Mouse (Mus musculus) heart, embryonic 14.5 days (tissue): ENCODE data around the gene Sycn. TPM values are rescaled to one million over a fixed set of nuclear protein-coding genes. Genes with fewer than 3 reads are reported as not detected.

ENCODE experiments used
- ATAC-seq: fragments of 200-750 bp; cut with Nextera tagmentation; 2 replicates; pipeline ENCODE4 v1.8.0; 2017; ENCODE audit warnings: low read depth, moderate TSS enrichment; ENCODE audit not compliant: insufficient number of reproducible peaks, insufficient read depth, low FRiP score
- H3K27ac ChIP-seq, 2 experiments: fragments of 200-500 bp in 1 of 2; fragments of 300-500 bp in 1 of 2; sonication (generic) in 1 of 2; replicated peaks in 1 of 2; 2 replicates each; pipeline ENCODE4 v1.5.1; 2012 to 2014; ENCODE audit warnings: low read depth in 2 of 2, low read length in 2 of 2, control low read depth in 1 of 2, mild to moderate bottlenecking in 1 of 2, mixed read lengths in 1 of 2; ENCODE audit not compliant: control insufficient read depth in 1 of 2, insufficient read depth in 1 of 2
- H3K27me3 ChIP-seq: fragments of 300-500 bp; sonication (generic); 2 replicates; pipeline ENCODE4 v1.6.1; 2014; ENCODE audit warnings: mild to moderate bottlenecking, low read length, control low read depth; ENCODE audit not compliant: control insufficient read depth, insufficient read depth
- H3K36me3 ChIP-seq: fragments of 300-500 bp; sonication (generic); 2 replicates; pipeline ENCODE4 v1.6.1; 2014; ENCODE audit warnings: mild to moderate bottlenecking, control low read depth, low read length, mixed read lengths; ENCODE audit not compliant: control insufficient read depth, insufficient read depth
- H3K4me1 ChIP-seq, 2 experiments: fragments of 200-500 bp in 1 of 2; fragments of 300-500 bp in 1 of 2; sonication (generic) in 1 of 2; 2 replicates each; pipeline ENCODE4 v1.6.1; 2012 to 2014; ENCODE audit warnings: low read length in 2 of 2, control low read depth in 1 of 2, mixed read lengths in 1 of 2; ENCODE audit not compliant: control insufficient read depth in 2 of 2, insufficient read depth in 2 of 2
- H3K4me2 ChIP-seq: fragments of 300-500 bp; sonication (generic); 2 replicates; pipeline ENCODE4 v1.6.1; 2014; ENCODE audit warnings: mild to moderate bottlenecking, low read length
- H3K4me3 ChIP-seq, 2 experiments: fragments of 200-500 bp in 1 of 2; fragments of 300-500 bp in 1 of 2; sonication (generic) in 1 of 2; 2 replicates each; pipeline ENCODE4 v1.5.1; 2012 to 2014; ENCODE audit warnings: low read length in 2 of 2, mild to moderate bottlenecking in 2 of 2, control low read depth in 1 of 2, low read depth in 1 of 2, moderate library complexity in 1 of 2; ENCODE audit not compliant: control insufficient read depth in 1 of 2, insufficient read depth in 1 of 2
- H3K9ac ChIP-seq: fragments of 300-500 bp; sonication (generic); 2 replicates; pipeline ENCODE4 v1.6.1; 2014; ENCODE audit warnings: mild to moderate bottlenecking, low read length
- H3K9me3 ChIP-seq: fragments of 300-500 bp; sonication (generic); 2 replicates; pipeline ENCODE4 v1.6.1; 2016; ENCODE audit warnings: low read length, control low read depth; ENCODE audit not compliant: control insufficient read depth
- WGBS: fragments of 180-500 bp; shearing (Covaris S2); extraction: QIAGEN DNeasy Blood & Tissue Kit; methylation state at CpG from one replicate; pipeline ENCODE4 v1.1.7; 2014; 5-methylcytosine and 5-hydroxymethylcytosine counted together
- polyA plus RNA-seq: library from polyadenylated mRNA; unstranded; fragments of >200 nt; fragmentation: Nextera tagmentation; extraction: Ambion mirVana; gene quantifications from 2 replicates; pipeline ENCODE4 v1.2.1, GENCODE M21; 2014

The Sycn gene
- polyA plus RNA-seq, 1 experiment from 2014 or later = not detected

DNA sequence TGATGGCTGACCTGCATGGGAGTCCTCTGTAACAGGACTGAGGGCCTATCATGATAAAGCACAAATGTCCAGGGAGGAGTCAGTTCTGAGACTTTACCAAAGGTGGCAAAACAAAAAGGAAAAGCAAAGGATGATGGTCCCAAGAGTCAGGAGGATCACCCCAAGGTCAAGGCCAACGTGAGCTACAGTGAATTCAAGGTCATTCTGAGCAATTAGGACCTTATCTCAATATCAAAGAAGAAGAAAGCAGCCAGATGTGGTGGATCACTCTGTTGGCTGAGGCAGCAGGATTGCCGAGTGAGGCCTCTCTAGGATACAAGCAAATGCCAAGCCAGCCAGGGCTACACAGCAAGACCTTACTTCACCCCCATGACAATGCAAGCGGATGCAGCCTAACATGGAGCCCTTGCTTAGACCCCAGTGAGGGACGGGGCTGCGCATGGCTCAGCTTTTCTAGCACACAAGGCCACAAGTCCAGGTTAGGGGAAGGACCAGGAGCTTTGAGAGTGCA lies 37.9 kb downstream of the Sycn start:
- no peak for ATAC-seq
- WGBS = 63% methylated on average over 5 of the region's 5 CpGs
- H3K36me3 ChIP-seq = no peaks in the 10 kb centered on the region
- H3K4me1 ChIP-seq = peaks cover 36 to 53% of the 10 kb centered on the region in 2 experiments
- H3K9me3 ChIP-seq = no peaks in the 10 kb centered on the region
- H3K4me2 ChIP-seq = no peak overlapping the region
- H3K9ac ChIP-seq = no peak overlapping the region
- no peak overlapping the region for H3K4me3 ChIP-seq
- H3K27me3 ChIP-seq = no peaks in the 10 kb centered on the region
- peak overlapping the region in 1 of 2 experiments; percentile 34; a peak in 3 of 4 replicates for H3K27ac ChIP-seq

DNA sequence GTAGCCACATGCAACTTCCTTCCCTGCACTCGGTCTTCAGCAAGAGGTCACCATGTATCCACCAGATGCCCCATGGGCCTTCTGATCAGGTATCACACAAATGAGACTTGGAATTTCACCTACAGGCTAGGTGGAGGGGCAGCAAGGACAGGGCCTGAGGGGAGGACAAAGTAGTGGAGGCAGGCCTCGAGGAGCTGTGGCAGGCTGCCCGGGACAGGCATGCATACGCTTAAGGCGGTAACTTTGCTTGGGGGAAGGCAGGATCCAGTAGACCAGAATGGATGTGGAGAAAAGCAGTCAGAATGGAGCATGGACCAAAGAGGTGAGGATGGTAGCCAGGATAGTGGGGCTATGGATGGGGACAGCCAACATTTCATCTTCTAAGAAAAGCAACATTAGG lies 39.1 kb downstream of the Sycn start:
- H3K27me3 ChIP-seq = no peaks in the 10 kb centered on the region
- H3K9ac ChIP-seq = no peak overlapping the region
- no peak overlapping the region for H3K27ac ChIP-seq
- no peaks in the 10 kb centered on the region for H3K36me3 ChIP-seq
- no peaks in the 10 kb centered on the region for H3K9me3 ChIP-seq
- no peak overlapping the region for H3K4me3 ChIP-seq
- H3K4me1 ChIP-seq = peaks cover 46 to 63% of the 10 kb centered on the region in 2 experiments
- 68% methylated on average over 5 of the region's 5 CpGs for WGBS
- ATAC-seq = no peak
- no peak overlapping the region for H3K4me2 ChIP-seq

DNA sequence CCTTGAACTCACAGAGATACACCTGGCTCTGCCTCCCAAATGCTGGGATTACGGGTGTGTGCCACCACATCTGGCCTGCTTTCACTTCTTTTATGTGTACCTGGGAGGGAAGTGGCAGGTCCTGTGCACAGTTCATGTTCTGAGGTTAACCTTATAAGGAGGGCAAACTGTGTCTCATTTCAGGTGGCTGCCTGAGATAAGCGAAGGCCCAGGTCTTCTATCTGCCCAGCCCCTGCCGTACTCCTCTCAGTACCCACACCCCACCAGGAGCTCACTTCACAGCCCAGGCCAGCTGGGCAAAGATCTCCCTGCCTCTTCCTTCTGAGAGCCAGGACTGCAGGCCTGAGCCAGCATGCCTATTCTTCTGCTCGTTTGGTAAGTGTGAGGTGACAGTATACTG lies 41.0 kb downstream of the Sycn start:
- Histone ChIP-seq H3K36me3 (no peaks in the 10 kb centered on the region), H3K27me3 (no peaks in the 10 kb centered on the region), H3K9me3 (no peaks in the 10 kb centered on the region), H3K9ac (no peak overlapping the region), H3K4me2 (no peak overlapping the region), H3K27ac (no peak overlapping the region), H3K4me1 (peaks cover 48 to 75% of the 10 kb centered on the region in 2 experiments), H3K4me3 (no peak overlapping the region)
- ATAC-seq = no peak
- 73% methylated on average over 4 of the region's 4 CpGs for whole genome bisulfite sequencing

DNA sequence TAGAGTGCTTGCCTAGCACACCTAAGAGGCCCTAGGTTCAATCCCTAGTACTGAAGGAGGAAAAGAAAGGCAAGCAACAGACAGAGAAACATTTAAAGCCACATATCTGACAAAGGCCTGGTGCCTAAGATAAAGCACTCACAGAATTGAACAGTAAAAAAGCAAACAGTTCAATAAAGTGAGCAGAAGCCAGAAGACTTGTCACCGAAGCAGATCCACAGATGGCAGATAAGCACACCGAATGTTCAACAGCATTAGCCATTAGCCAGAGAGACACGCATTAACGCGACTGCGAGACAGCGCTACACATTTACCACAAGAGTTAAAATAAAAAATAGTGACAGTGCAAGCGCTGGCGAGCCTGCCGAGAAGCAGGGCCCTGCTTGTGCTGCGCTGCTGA lies 42.2 kb downstream of the Sycn start:
- no peaks in the 10 kb centered on the region for H3K27me3 ChIP-seq
- peaks cover 48 to 75% of the 10 kb centered on the region in 2 experiments for H3K4me1 ChIP-seq
- no peak for ATAC-seq
- WGBS = 79% methylated on average over 11 of the region's 11 CpGs
- H3K9ac ChIP-seq = no peak overlapping the region
- H3K9me3 ChIP-seq = no peaks in the 10 kb centered on the region
- no peak overlapping the region for H3K27ac ChIP-seq
- H3K4me2 ChIP-seq = no peak overlapping the region
- no peaks in the 10 kb centered on the region for H3K36me3 ChIP-seq
- H3K4me3 ChIP-seq = no peak overlapping the region

DNA sequence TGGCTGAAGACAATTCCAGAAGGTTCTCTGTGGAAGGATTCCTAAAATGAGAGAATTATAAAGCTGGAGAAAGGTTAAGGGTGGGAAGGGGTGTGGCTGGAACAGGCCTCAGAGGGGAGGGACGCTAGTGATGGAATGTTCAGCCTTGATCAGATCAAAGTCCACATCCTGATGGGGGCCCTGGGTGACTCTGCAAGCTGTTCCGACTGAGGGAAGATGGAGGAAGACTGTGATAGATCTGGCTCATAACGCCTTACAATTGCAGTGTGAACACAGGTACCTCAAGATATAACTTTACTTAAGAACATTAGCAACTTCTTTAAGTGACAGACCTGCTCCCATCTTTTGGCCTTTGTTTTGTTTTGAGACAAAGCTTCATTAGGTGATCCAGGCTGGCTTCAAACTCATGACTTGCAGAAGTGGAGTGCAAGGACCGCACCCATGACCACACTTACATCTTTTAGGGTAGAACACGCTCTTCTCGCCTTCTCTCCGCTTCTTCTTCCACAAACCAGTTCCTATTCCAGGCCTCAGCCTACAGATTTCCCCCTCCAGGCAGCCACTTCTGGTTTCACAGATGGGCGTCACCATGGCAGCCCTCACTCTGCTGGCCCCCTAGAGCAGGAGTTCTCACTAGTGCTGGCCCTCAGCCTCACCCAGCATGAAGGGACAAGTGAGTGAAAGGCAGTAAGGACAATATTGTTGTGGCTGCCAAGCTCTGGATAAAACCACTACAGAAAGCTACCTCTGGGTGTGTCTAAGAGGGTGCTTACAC lies 43.1 kb downstream of the Sycn start:
- no peaks in the 10 kb centered on the region for H3K9me3 ChIP-seq
- WGBS = 72% methylated on average over 8 of the region's 8 CpGs
- no peak overlapping the region for H3K9ac ChIP-seq
- no peaks in the 10 kb centered on the region for H3K36me3 ChIP-seq
- H3K27ac ChIP-seq = peak overlapping the region in 1 of 2 experiments; percentile 41; a peak in 1 of 4 replicates
- ATAC-seq = no peak
- no peak overlapping the region for H3K4me2 ChIP-seq
- peaks cover 46 to 74% of the 10 kb centered on the region in 2 experiments for H3K4me1 ChIP-seq
- no peak overlapping the region for H3K4me3 ChIP-seq
- H3K27me3 ChIP-seq = no peaks in the 10 kb centered on the region

DNA sequence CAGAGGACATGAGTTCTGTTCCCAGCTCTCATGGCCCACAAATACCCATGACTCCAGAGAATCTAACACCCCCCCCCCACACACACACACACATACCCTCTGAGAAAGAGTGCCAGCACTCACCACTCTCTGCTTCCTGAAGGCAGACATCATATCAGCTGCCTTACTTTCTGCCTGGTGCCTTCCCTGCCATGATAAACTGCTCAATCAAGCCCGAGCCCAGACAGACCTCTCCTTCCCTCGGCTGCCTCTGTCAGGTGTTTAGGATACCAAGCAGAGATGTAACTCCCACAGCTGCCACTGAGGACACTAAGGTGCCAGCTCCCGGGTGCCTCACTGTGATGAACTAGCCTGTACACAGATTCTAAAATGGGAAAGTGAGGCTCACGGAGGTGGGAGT lies 43.8 kb downstream of the Sycn start:
- Histone ChIP-seq H3K27me3 (no peaks in the 10 kb centered on the region), H3K4me3 (no peak overlapping the region), H3K9me3 (no peaks in the 10 kb centered on the region), H3K9ac (peak overlapping the region; percentile 25; the same call in 1 of the 2 replicates), H3K36me3 (no peaks in the 10 kb centered on the region), H3K4me2 (no peak overlapping the region), H3K27ac (peak overlapping the region; percentile 8 to 41; a peak in 2 of 4 replicates), H3K4me1 (peaks cover 45 to 67% of the 10 kb centered on the region in 2 experiments)
- 21% methylated on average over 4 of the region's 4 CpGs for WGBS
- ATAC-seq = no peak

DNA sequence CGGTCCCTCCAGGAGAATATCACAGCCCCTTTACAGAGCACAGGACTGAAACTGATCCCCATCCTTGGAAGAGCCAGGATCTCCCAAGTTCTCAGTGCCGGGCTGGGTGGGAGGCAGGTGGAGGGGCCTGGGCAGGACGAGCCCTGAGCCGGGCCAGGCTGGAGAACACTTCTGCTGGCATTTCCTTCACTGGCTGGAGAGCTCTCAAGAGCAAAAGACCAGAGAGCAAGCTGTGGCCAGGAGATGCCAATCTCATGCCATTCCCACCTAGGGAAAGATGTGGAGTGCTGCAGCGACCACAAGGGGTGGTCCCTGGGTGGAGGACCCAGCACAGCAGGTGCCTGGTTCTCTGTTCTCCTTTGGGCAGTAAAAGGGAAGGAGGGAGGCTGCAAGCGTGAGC lies 44.3 kb downstream of the Sycn start:
- no peak overlapping the region for H3K4me2 ChIP-seq
- no peaks in the 10 kb centered on the region for H3K27me3 ChIP-seq
- no peaks in the 10 kb centered on the region for H3K9me3 ChIP-seq
- H3K4me1 ChIP-seq = peaks cover 40 to 61% of the 10 kb centered on the region in 2 experiments
- peak overlapping the region; percentile 25; the same call in 1 of the 2 replicates for H3K9ac ChIP-seq
- no peaks in the 10 kb centered on the region for H3K36me3 ChIP-seq
- ATAC-seq = no peak
- 80% methylated on average over 6 of the region's 6 CpGs for WGBS
- H3K27ac ChIP-seq = peak overlapping the region in 1 of 2 experiments; percentile 41; a peak in 1 of 4 replicates
- H3K4me3 ChIP-seq = no peak overlapping the region
